Mouse (Mus musculus) bone marrow macrophage, adult 2 months (primary cell): Measurements from ENCODE around the gene Ndufs7. TPM values are rescaled to one million over a fixed set of nuclear protein-coding genes. Genes with fewer than 3 reads are reported as not detected.
"Not testable (repeated sequence)": the region's sequence is repeated elsewhere in the genome, so short reads cannot be mapped to it uniquely, and the experiment has no call there.

ENCODE experiments used
- H3K27ac ChIP-seq: 2 replicates; pipeline ENCODE4 v1.5.1; 2012; ENCODE audit warnings: low read depth, low read length; ENCODE audit not compliant: insufficient read depth
- H3K4me1 ChIP-seq: 2 replicates; pipeline ENCODE4 v1.6.1; 2012; ENCODE audit warnings: low read length; ENCODE audit not compliant: control insufficient read depth, insufficient read depth
- H3K4me3 ChIP-seq: 2 replicates; pipeline ENCODE4 v1.5.1; 2012; ENCODE audit warnings: mild to moderate bottlenecking, low read length, moderate library complexity; ENCODE audit not compliant: insufficient read depth
- CTCF ChIP-seq: IDR thresholded peaks from 2 replicates; pipeline ENCODE4 v1.5.1; 2012; ENCODE audit warnings: low read depth, mild to moderate bottlenecking, low read length, moderate library complexity
- POLR2A ChIP-seq: IDR thresholded peaks from 2 replicates; pipeline ENCODE4 v1.6.1; 2012; ENCODE audit warnings: mild to moderate bottlenecking, low read depth, low read length, borderline replicate concordance
- polyA plus RNA-seq: library from polyadenylated mRNA; stranded (reverse); fragments of >200 nt; gene quantifications from 2 replicates; pipeline ENCODE4 v1.2.4, GENCODE M21; 2012; ENCODE audit not compliant: missing spikeins, insufficient read depth, insufficient read length

Gene Ndufs7
- polyA plus RNA-seq, 1 experiment, result 104 TPM

- no peak overlapping the region for H3K4me3 ChIP-seq
- H3K27ac ChIP-seq, result no peak overlapping the region
- TF ChIP-seq CTCF (no peak), POLR2A (no peak)
- H3K4me1 ChIP-seq, result no peaks in the 10 kb centered on the region
Measured at GRCm38 (mm10) chr10:80242088-80242487, 6.8 kb upstream of the Ndufs7 start.

GRCm38 (mm10) chr10:80242607-80243006, 6.3 kb upstream of the Ndufs7 start:
- Histone ChIP-seq H3K27ac (no peak overlapping the region), H3K4me3 (no peak overlapping the region), H3K4me1 (no peaks in the 10 kb centered on the region)
- TF ChIP-seq CTCF (no peak), POLR2A (no peak)

- TF ChIP-seq CTCF, result peak; percentile 20; the same call in 1 of the 2 replicates
- no peak for TF ChIP-seq POLR2A
- H3K27ac ChIP-seq, result no peak overlapping the region
- H3K4me3 ChIP-seq, result no peak overlapping the region
- H3K4me1 ChIP-seq, result no peaks in the 10 kb centered on the region
Measured at GRCm38 (mm10) chr10:80244791-80245399, 4.0 kb upstream of the Ndufs7 start.

DNA sequence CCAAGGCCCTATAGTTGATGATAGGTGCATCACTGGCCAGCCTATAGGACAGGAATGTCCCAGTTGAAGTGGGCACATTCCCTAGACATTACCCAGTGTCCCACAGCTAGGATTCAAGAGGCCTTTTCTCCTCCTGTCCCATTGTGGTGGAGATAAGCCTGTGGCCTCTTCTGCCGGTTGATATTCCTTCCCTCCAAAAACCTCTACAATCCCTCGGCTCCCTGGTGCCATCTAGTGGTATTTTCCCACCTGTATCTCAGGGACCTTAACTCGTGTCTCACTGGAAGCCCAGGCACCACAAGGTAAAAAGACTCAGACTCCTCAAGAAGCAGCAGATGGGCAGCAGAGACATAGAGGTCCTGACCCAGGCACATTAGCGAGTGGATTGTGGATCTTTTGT, 3.3 kb upstream of the Ndufs7 start:
- Histone ChIP-seq H3K4me3 (no peak overlapping the region), H3K4me1 (peaks cover 3% of the 10 kb centered on the region; the same call in 1 of the 2 replicates), H3K27ac (no peak overlapping the region)
- no peak for TF ChIP-seq POLR2A
- TF ChIP-seq CTCF, result peak; percentile 78

DNA sequence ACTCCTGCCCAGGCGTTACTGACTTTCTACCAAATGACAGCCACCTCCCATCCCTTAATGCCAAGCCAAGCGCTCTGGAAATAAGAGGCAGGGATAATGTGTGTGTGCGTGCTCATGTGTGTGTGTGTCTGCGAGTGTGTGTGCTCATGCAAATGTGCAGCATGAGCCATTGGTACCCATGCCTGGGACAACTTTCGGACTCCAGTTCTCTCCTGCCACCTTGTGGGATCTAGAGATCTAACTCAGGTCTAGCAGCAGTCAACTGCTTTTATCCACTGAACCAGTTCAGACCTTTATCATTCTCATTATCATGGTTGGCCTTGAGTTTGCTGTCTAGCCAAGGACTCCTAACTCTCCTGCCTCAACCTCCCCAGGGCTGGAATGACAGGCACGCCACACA, 1.1 kb upstream of the Ndufs7 start:
- H3K4me1 ChIP-seq, result peaks cover 3% of the 10 kb centered on the region; the same call in 1 of the 2 replicates
- TF ChIP-seq POLR2A (no peak), CTCF (no peak)
- H3K4me3 ChIP-seq, result no peak overlapping the region
- H3K27ac ChIP-seq, result no peak overlapping the region

GRCm38 (mm10) chr10:80248437-80248836, 484 bp upstream of the Ndufs7 start:
- not testable (repeated sequence) for H3K27ac ChIP-seq, H3K4me3 ChIP-seq, H3K4me1 ChIP-seq

DNA sequence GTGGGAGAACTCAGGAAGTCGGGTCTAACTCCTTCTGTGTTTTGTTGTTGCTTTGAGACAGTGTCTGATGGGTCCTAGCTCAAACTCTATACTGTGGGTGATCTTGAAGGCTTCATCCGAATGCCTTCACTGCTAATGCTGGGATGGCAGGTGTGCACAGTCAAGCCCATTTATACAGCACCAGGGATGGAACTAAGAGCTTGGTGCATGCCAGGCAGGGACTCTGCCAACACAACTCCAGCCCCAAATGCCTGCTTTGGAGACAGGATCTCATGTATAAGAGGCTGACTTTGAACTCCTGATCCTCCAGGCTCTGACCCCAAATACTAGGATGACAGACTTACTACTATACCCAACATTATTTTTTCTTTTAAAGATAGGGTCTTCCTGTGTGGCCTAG, 1.1 kb downstream of the Ndufs7 start:
- Histone ChIP-seq H3K4me3 (peak overlapping the region; percentile 99), H3K4me1 (peaks cover 3% of the 10 kb centered on the region; the same call in 1 of the 2 replicates), H3K27ac (peak overlapping the region; percentile 91; the same call in 1 of the 2 replicates)
- TF ChIP-seq CTCF, result no peak

DNA sequence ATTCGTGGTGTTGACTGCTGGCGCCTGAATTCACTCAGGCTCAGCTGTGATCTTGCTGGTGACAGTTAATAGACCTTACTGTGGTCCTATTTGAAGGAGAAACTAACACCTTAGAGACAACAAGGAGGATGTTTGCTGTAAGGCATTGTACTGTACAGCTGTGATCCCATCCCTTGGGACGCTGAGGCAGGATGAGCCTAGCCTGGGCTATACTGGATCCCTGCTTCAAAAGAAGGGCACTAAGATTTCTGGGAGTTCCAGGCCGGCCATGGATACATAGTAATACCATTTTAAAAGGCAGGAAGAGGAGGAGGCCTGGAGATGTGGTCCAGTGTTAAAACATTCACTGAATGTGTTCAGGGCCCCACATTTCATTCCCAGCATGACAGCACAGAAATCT, 1.7 kb downstream of the Ndufs7 start:
- Histone ChIP-seq H3K4me1 (peaks cover 3% of the 10 kb centered on the region; the same call in 1 of the 2 replicates), H3K4me3 (peak overlapping the region; percentile 99), H3K27ac (no peak overlapping the region)
- TF ChIP-seq POLR2A (no peak), CTCF (no peak)

GRCm38 (mm10) chr10:80252011-80252410, 3.1 kb downstream of the Ndufs7 start:
- TF ChIP-seq CTCF (no peak), POLR2A (no peak)
- no peak overlapping the region for H3K27ac ChIP-seq
- H3K4me1 ChIP-seq, result peaks cover 3% of the 10 kb centered on the region; the same call in 1 of the 2 replicates
- H3K4me3 ChIP-seq, result no peak overlapping the region

DNA sequence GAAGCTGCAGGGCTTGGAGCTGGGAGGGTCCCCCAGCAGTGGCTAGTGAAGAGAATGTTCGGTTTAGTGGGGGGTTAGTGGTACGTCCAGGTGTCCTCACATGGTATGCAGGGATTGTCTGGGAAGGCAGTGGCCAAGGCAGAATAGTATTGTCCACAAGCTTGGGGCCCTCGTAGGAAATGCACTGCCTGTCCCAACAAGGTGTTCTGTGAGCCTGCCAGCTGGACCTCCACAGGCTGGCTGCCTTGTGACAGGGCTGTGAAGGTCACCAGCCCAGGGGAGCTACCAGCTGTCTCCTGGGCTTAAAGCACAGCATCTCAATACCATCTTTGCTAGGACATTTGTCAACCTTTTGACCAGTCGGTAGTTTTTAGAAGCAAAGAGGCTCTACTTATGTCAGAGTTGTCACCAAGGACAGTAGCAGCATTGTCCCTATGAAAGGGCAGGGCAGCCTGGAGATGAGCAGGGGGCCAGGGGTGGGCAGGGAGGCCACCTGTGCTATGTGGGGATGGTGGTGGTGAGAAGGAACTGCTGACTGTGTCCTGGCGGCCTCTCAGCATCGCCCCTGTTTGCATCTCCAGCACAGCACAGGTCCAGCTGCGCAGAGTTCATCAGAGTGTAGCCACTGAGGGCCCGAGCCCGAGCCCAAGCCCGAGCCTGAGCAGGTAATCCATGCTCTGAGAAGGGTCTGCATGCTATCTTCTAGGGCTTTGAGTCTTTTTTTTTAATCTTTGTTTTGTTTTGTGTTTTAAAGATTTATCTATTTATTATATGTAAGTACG, 3.8 kb downstream of the Ndufs7 start:
- no peak for TF ChIP-seq POLR2A
- no peak for TF ChIP-seq CTCF
- Histone ChIP-seq H3K4me1 (peaks cover 3% of the 10 kb centered on the region; the same call in 1 of the 2 replicates), H3K4me3 (no peak overlapping the region), H3K27ac (no peak overlapping the region)

- Histone ChIP-seq H3K4me3 (no peak overlapping the region), H3K27ac (no peak overlapping the region), H3K4me1 (peaks cover 3% of the 10 kb centered on the region; the same call in 1 of the 2 replicates)
- TF ChIP-seq POLR2A (no peak), CTCF (no peak)
Measured at GRCm38 (mm10) chr10:80253551-80253950, 4.6 kb downstream of the Ndufs7 start.
